Mouse (Mus musculus) olfactory bulb, adult 2 months (tissue): ENCODE data around the gene Selenoh.

ENCODE experiments used
- CTCF ChIP-seq: fragments of 200-500 bp; IDR thresholded peaks from 2 replicates; pipeline ENCODE4 v1.5.1; 2012; ENCODE audit warnings: low read depth, mild to moderate bottlenecking, low read length, moderate library complexity; ENCODE audit not compliant: insufficient read depth
- POLR2A ChIP-seq: fragments of 200-500 bp; IDR thresholded peaks from 2 replicates; pipeline ENCODE4 v1.6.1; 2012; ENCODE audit warnings: mild to moderate bottlenecking, low read depth, low read length, moderate library complexity; ENCODE audit not compliant: insufficient read depth

DNA sequence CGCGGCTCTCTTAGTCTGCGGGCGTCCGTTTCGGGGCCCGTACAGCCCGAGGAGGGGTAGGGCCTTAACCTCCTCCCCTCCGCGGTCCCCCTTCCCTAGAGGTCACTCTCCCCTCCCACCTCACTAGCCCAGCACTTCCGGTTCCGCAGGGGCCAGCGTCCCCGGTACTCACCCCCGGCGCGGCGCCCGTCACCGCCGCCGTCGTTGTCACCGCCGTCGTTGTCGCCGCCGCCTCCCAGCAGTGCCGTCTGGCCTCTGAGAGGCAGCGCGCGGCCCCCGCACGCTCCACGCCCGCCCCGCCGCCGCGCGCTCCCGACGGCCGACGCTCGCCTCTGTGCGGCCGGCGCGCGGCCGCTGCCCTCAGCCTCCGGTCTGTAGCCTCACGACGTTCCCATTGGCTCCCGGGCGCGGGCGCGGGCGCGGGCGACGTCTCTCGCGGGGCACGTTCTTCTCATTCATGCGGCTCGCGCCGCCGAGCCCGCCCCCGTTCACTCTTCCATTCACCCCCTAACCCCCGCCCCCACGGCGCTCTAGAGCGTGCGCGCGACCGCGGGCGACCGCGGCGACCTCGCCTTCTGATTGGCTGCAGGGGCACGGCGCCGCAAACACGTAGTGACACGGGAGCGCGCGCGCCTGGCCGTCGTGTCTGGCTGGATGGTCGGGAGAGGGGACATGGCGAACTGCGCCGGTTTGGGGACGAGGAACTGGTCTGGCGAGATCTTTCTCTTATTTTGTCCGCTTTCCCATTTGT, 44.4 kb upstream of the Selenoh start, which contains the start of gene Zdhhc5:
- no peak for TF ChIP-seq CTCF
- TF ChIP-seq POLR2A = peak; percentile 53
